In genomic region chr19:16625610-16626395, GRCm38 (mm10) we compare ENCODE assay signal across 9 mouse cellular contexts.
A peak's percentile ranks its signal among the peaks of the same experiment; 100 is the strongest.
DNase-seq lines count a peak whose midpoint lies in the region; ATAC-seq and TF ChIP-seq lines count a peak whose summit lies in the region.
"Had no signal": no experiment of that assay in that cellular context is flagged by ENCODE, and none has a peak within 500 bp of the region (broad histone marks: within the 10 kb centered on the region; RNA-seq: fewer than 3 reads in every experiment).

No protein-coding gene starts in this region.

- 11% methylated on average over 14 of the region's 14 CpGs for WGBS in heart, embryonic 10.5 days
- 32% methylated on average over 14 of the region's 14 CpGs for WGBS in midbrain, embryonic 11.5 days
- 36% methylated on average over 14 of the region's 14 CpGs for WGBS in midbrain, embryonic 16.5 days

- TF ChIP-seq CTCF in left cerebral cortex, adult 2 months (IDR thresholded peaks at IDR 0.05), result no peak

- no peaks in the 10 kb centered on the region for H3K9me3 ChIP-seq in heart, embryonic 10.5 days
- no peaks in the 10 kb centered on the region for H3K9me3 ChIP-seq in midbrain, embryonic 11.5 days (ENCODE audit: control insufficient read depth, low read length)
- no peaks in the 10 kb centered on the region for H3K9me3 ChIP-seq in midbrain, embryonic 16.5 days (replicated peaks; ENCODE audit: control insufficient read depth, low read length, poor library complexity, severe bottlenecking)

- H3K9ac ChIP-seq in midbrain, embryonic 11.5 days (ENCODE audit: low read length), result no peak overlapping the region
- H3K9ac ChIP-seq in midbrain, embryonic 16.5 days (ENCODE audit: low read depth, low read length), result no peak overlapping the region

- peak overlapping the region; percentile 80 for H3K27ac ChIP-seq in heart, embryonic 10.5 days
- no peak overlapping the region for H3K27ac ChIP-seq in midbrain, embryonic 11.5 days (ENCODE audit: low read depth, low read length)
- H3K27ac ChIP-seq in midbrain, embryonic 16.5 days (ENCODE audit: low read length), result no peak overlapping the region
- no peak overlapping the region for H3K27ac ChIP-seq in left cerebral cortex, adult 2 months

- H3K4me2 ChIP-seq in midbrain, embryonic 11.5 days, result no peak overlapping the region
- no peak overlapping the region for H3K4me2 ChIP-seq in midbrain, embryonic 16.5 days (ENCODE audit: low read length)

- no peaks in the 10 kb centered on the region for H3K36me3 ChIP-seq in heart, embryonic 10.5 days
- no peaks in the 10 kb centered on the region for H3K36me3 ChIP-seq in midbrain, embryonic 11.5 days (ENCODE audit: control insufficient read depth, insufficient read depth, low read length)
- no peaks in the 10 kb centered on the region for H3K36me3 ChIP-seq in midbrain, embryonic 16.5 days (ENCODE audit: control insufficient read depth, insufficient read depth, low read length)

- peak; percentile 83 for DNase-seq in heart, embryonic 10.5 days (ENCODE audit: low spot score)
- DNase-seq in heart, adult 18-20 months, result no peak
- no peak for DNase-seq in midbrain, embryonic 11.5 days (ENCODE audit: low spot score, missing footprints)
- peak; percentile 63 for DNase-seq in liver
- DNase-seq in thymus, postnatal 14 days, result peak; percentile 18
- no peak for DNase-seq in left cerebral cortex, adult 2 months (ENCODE audit: extremely low spot score in 1 of 2, low spot score in 2 of 2)
- DNase-seq in urinary bladder, postnatal 25 days (ENCODE audit: low spot score), result no peak
- DNase-seq: left cerebral cortex, postnatal 4 days had no signal

- intact Hi-C loops in left cerebral cortex, adult 2 months (cut with DNase I), result no loop called here

- ATAC-seq in midbrain, embryonic 11.5 days (ENCODE audit: low FRiP score), result peak; percentile 16; the same call in 1 of the 2 replicates
- no peak for ATAC-seq in midbrain, embryonic 16.5 days

- H3K4me3 ChIP-seq in heart, embryonic 10.5 days, result peak overlapping the region; percentile 40
- H3K4me3 ChIP-seq in midbrain, embryonic 11.5 days (ENCODE audit: low read depth, low read length), result no peak overlapping the region
- no peak overlapping the region for H3K4me3 ChIP-seq in midbrain, embryonic 16.5 days (ENCODE audit: low read depth, low read length)
- no peak overlapping the region for H3K4me3 ChIP-seq in left cerebral cortex, adult 2 months

- H3K27me3 ChIP-seq in heart, embryonic 10.5 days (ENCODE audit: insufficient read depth, poor library complexity, severe bottlenecking), result no peaks in the 10 kb centered on the region
- H3K27me3 ChIP-seq in midbrain, embryonic 11.5 days (ENCODE audit: control insufficient read depth, insufficient read depth, low read length), result no peaks in the 10 kb centered on the region
- H3K27me3 ChIP-seq in midbrain, embryonic 16.5 days (ENCODE audit: control insufficient read depth, insufficient read depth, low read depth, low read length), result no peaks in the 10 kb centered on the region

- peaks cover 11% of the 10 kb centered on the region for H3K4me1 ChIP-seq in heart, embryonic 10.5 days
- H3K4me1 ChIP-seq in midbrain, embryonic 11.5 days (ENCODE audit: control insufficient read depth, insufficient read depth, low read length), result no peaks in the 10 kb centered on the region
- H3K4me1 ChIP-seq in midbrain, embryonic 16.5 days (ENCODE audit: control insufficient read depth, insufficient read depth, low read length), result no peaks in the 10 kb centered on the region

Comparison
In these comparisons a context has a peak if more than half of its experiments do, and no peak if none do; other contexts are left out.
1. DNase-seq: peak in heart, embryonic 10.5 days (single experiment), liver (single experiment) and thymus, postnatal 14 days (single experiment); none in heart, adult 18-20 months (0 of 2), midbrain, embryonic 11.5 days (single experiment), left cerebral cortex, adult 2 months (0 of 2) and urinary bladder, postnatal 25 days (single experiment).